Mouse (Mus musculus): ENCODE measurements around the gene Csf3. TPM values are rescaled to one million over a fixed set of nuclear protein-coding genes. Genes with fewer than 3 reads are reported as not detected.

The Csf3 gene
- polyA plus RNA-seq, 1 experiment from 2014 or later, result not detected

- Histone ChIP-seq H3K36me3 (peaks cover 47% of the 10 kb centered on the region), H3K27me3 (replicated peaks) (peaks cover 9% of the 10 kb centered on the region; the same call in 1 of the 2 replicates), H3K27ac (replicated peaks) (no peak overlapping the region), H3K9ac (no peak overlapping the region), H3K9me3 (no peaks in the 10 kb centered on the region), H3K4me1 (peaks cover 24% of the 10 kb centered on the region), H3K4me2 (no peak overlapping the region), H3K4me3 (no peak overlapping the region)
- 87% methylated on average over 12 of the region's 12 CpGs for WGBS
- ATAC-seq (ENCODE audit: extremely low read depth, insufficient number of reproducible peaks, low FRiP score, low TSS enrichment), result no peak
Observed at GRCm38 (mm10) chr11:98697225-98697624, 3.8 kb upstream of the Csf3 start.

GRCm38 (mm10) chr11:98698849-98699640 lies 2.0 kb upstream of the Csf3 start:
- WGBS, result 79% methylated on average over 16 of the region's 16 CpGs
- Histone ChIP-seq H3K4me1 (peaks cover 20% of the 10 kb centered on the region), H3K36me3 (peaks cover 32% of the 10 kb centered on the region), H3K9ac (no peak overlapping the region), H3K9me3 (no peaks in the 10 kb centered on the region), H3K27ac (replicated peaks) (no peak overlapping the region), H3K4me2 (no peak overlapping the region), H3K27me3 (replicated peaks) (peaks cover 12% of the 10 kb centered on the region; the same call in 1 of the 2 replicates), H3K4me3 (no peak overlapping the region)
- ATAC-seq (ENCODE audit: extremely low read depth, insufficient number of reproducible peaks, low FRiP score, low TSS enrichment), result no peak

- ATAC-seq (ENCODE audit: extremely low read depth, insufficient number of reproducible peaks, low FRiP score, low TSS enrichment), result no peak
- 31% methylated on average over 4 of the region's 4 CpGs for WGBS
- H3K4me1 ChIP-seq, result peaks cover 15% of the 10 kb centered on the region
- H3K4me3 ChIP-seq, result no peak overlapping the region
- peaks cover 12% of the 10 kb centered on the region; the same call in 1 of the 2 replicates for H3K27me3 ChIP-seq (replicated peaks)
- H3K36me3 ChIP-seq, result peaks cover 32% of the 10 kb centered on the region
- no peak overlapping the region for H3K4me2 ChIP-seq
- no peaks in the 10 kb centered on the region for H3K9me3 ChIP-seq
- H3K9ac ChIP-seq, result no peak overlapping the region
- no peak overlapping the region for H3K27ac ChIP-seq (replicated peaks)
Observed at GRCm38 (mm10) chr11:98699911-98700310, 1.2 kb upstream of the Csf3 start.

GRCm38 (mm10) chr11:98702323-98702722 lies 1.3 kb downstream of the Csf3 start:
- Histone ChIP-seq H3K27me3 (replicated peaks) (peaks cover 12% of the 10 kb centered on the region; the same call in 1 of the 2 replicates), H3K9me3 (no peaks in the 10 kb centered on the region), H3K9ac (no peak overlapping the region; the same call in 1 of the 2 replicates), H3K36me3 (peaks cover 36% of the 10 kb centered on the region), H3K4me2 (no peak overlapping the region), H3K4me1 (peaks cover 19% of the 10 kb centered on the region), H3K27ac (replicated peaks) (no peak overlapping the region), H3K4me3 (no peak overlapping the region)
- ATAC-seq (ENCODE audit: extremely low read depth, insufficient number of reproducible peaks, low FRiP score, low TSS enrichment), result no peak
- 68% methylated on average over 5 of the region's 5 CpGs for WGBS

GRCm38 (mm10) chr11:98705021-98705420 lies 4.0 kb downstream of the Csf3 start:
- H3K9me3 ChIP-seq, result no peaks in the 10 kb centered on the region
- H3K9ac ChIP-seq, result no peak overlapping the region
- no peak for ATAC-seq (ENCODE audit: extremely low read depth, insufficient number of reproducible peaks, low FRiP score, low TSS enrichment)
- H3K4me2 ChIP-seq, result no peak overlapping the region
- peaks cover 46% of the 10 kb centered on the region for H3K4me1 ChIP-seq
- WGBS, result 89% methylated on average over 10 of the region's 10 CpGs
- H3K27ac ChIP-seq (replicated peaks), result no peak overlapping the region
- peaks cover 12% of the 10 kb centered on the region; the same call in 1 of the 2 replicates for H3K27me3 ChIP-seq (replicated peaks)
- H3K4me3 ChIP-seq, result no peak overlapping the region
- H3K36me3 ChIP-seq, result peaks cover 60% of the 10 kb centered on the region

- ATAC-seq (ENCODE audit: extremely low read depth, insufficient number of reproducible peaks, low FRiP score, low TSS enrichment), result no peak
- Histone ChIP-seq H3K4me1 (peaks cover 43% of the 10 kb centered on the region), H3K9ac (0 out of 2 replicates have a peak overlapping the region, but pooled peaks have one; percentile 42), H3K4me2 (no peak overlapping the region), H3K27me3 (replicated peaks) (no peaks in the 10 kb centered on the region; the same call in 1 of the 2 replicates), H3K4me3 (no peak overlapping the region), H3K27ac (replicated peaks) (peak overlapping the region; percentile 77), H3K36me3 (peaks cover 73% of the 10 kb centered on the region), H3K9me3 (no peaks in the 10 kb centered on the region)
- WGBS, result 82% methylated on average over 22 of the region's 22 CpGs
Observed at GRCm38 (mm10) chr11:98707401-98708281, 6.6 kb downstream of the Csf3 start.

- WGBS, result 78% methylated on average over 19 of the region's 19 CpGs
- H3K4me1 ChIP-seq, result peaks cover 43% of the 10 kb centered on the region
- H3K27ac ChIP-seq (replicated peaks), result peak overlapping the region; percentile 77
- peaks cover 81% of the 10 kb centered on the region for H3K36me3 ChIP-seq
- no peak for ATAC-seq (ENCODE audit: extremely low read depth, insufficient number of reproducible peaks, low FRiP score, low TSS enrichment)
- H3K9ac ChIP-seq, result peak overlapping the region; percentile 42; the same call in 1 of the 2 replicates
- H3K9me3 ChIP-seq, result no peaks in the 10 kb centered on the region
- H3K4me2 ChIP-seq, result no peak overlapping the region
- no peaks in the 10 kb centered on the region for H3K27me3 ChIP-seq (replicated peaks)
- H3K4me3 ChIP-seq, result no peak overlapping the region
Observed at GRCm38 (mm10) chr11:98708282-98708956, 7.4 kb downstream of the Csf3 start.

GRCm38 (mm10) chr11:98709001-98709741 lies 8.1 kb downstream of the Csf3 start:
- no peak overlapping the region for H3K4me3 ChIP-seq
- H3K4me2 ChIP-seq, result no peak overlapping the region
- H3K27ac ChIP-seq (replicated peaks), result peak overlapping the region; percentile 77

GRCm38 (mm10) chr11:98710416-98711045 lies 9.5 kb downstream of the Csf3 start:
- Histone ChIP-seq H3K4me1 (peaks cover 43% of the 10 kb centered on the region), H3K4me2 (no peak overlapping the region), H3K9ac (no peak overlapping the region), H3K9me3 (no peaks in the 10 kb centered on the region), H3K4me3 (no peak overlapping the region), H3K27ac (replicated peaks) (peak overlapping the region; percentile 60), H3K36me3 (peaks cover 84% of the 10 kb centered on the region), H3K27me3 (replicated peaks) (no peaks in the 10 kb centered on the region)
- ATAC-seq (ENCODE audit: extremely low read depth, insufficient number of reproducible peaks, low FRiP score, low TSS enrichment), result no peak; the same call in 1 of the 2 replicates
- 44% methylated on average over 12 of the region's 12 CpGs for WGBS

More at GRCm38 (mm10) chr11:98709001-98709741, 8.1 kb downstream of the Csf3 start:
- ATAC-seq (ENCODE audit: extremely low read depth, insufficient number of reproducible peaks, low FRiP score, low TSS enrichment), result no peak
- Histone ChIP-seq H3K36me3 (peaks cover 84% of the 10 kb centered on the region), H3K9me3 (no peaks in the 10 kb centered on the region), H3K4me1 (peaks cover 43% of the 10 kb centered on the region), H3K27me3 (replicated peaks) (no peaks in the 10 kb centered on the region), H3K9ac (peak overlapping the region; percentile 42)
- 64% methylated on average over 26 of the region's 26 CpGs for WGBS

GRCm38 (mm10) chr11:98711046-98711434 lies 10.0 kb downstream of the Csf3 start:
- H3K9ac ChIP-seq, result no peak overlapping the region
- peak overlapping the region; percentile 60 for H3K27ac ChIP-seq (replicated peaks)
- no peaks in the 10 kb centered on the region for H3K9me3 ChIP-seq
- H3K27me3 ChIP-seq (replicated peaks), result no peaks in the 10 kb centered on the region
- no peak for ATAC-seq (ENCODE audit: extremely low read depth, insufficient number of reproducible peaks, low FRiP score, low TSS enrichment)
- H3K4me1 ChIP-seq, result peaks cover 43% of the 10 kb centered on the region
- no peak overlapping the region for H3K4me3 ChIP-seq
- peaks cover 84% of the 10 kb centered on the region for H3K36me3 ChIP-seq
- H3K4me2 ChIP-seq, result no peak overlapping the region
- WGBS, result 60% methylated on average over 4 of the region's 4 CpGs

Measured in heart, embryonic 13.5 days (tissue).